Mouse (Mus musculus): ENCODE measurements around the gene 1700019A02Rik. TPM values are rescaled to one million over a fixed set of nuclear protein-coding genes. Genes with fewer than 3 reads are reported as not detected.

1700019A02Rik gene
- not detected in 2 replicates for polyA plus RNA-seq (2014; fragmentation: Nextera tagmentation; extraction: Ambion mirVana)

GRCm38 (mm10) chr1:53187536-53187935 is at the start of gene 1700019A02Rik:
Gene 1700019A02Rik, minus strand, starts transcription at chr1:53187636.
- Histone ChIP-seq H3K27me3 (ENCODE audit: control insufficient read depth, insufficient read depth, low read length) (no peaks in the 10 kb centered on the region), H3K36me3 (ENCODE audit: control insufficient read depth, insufficient read depth, low read length) (no peaks in the 10 kb centered on the region), H3K4me1 (ENCODE audit: control insufficient read depth, insufficient read depth, low read length) (no peaks in the 10 kb centered on the region), H3K9ac (ENCODE audit: low read depth, low read length) (no peak within 1 kb of the TSS), H3K4me2 (replicated peaks; ENCODE audit: low read depth, low read length) (no peak within 1 kb of the TSS), H3K4me3 (ENCODE audit: low read length) (no peak within 1 kb of the TSS), H3K27ac (ENCODE audit: low read depth, low read length) (no peak within 1 kb of the TSS), H3K9me3 (ENCODE audit: control insufficient read depth, low read length) (no peaks in the 10 kb centered on the region)
- no peak for ATAC-seq (ENCODE audit: low FRiP score, low TSS enrichment)
- 94% methylated on average over 8 of the region's 8 CpGs for WGBS

DNA sequence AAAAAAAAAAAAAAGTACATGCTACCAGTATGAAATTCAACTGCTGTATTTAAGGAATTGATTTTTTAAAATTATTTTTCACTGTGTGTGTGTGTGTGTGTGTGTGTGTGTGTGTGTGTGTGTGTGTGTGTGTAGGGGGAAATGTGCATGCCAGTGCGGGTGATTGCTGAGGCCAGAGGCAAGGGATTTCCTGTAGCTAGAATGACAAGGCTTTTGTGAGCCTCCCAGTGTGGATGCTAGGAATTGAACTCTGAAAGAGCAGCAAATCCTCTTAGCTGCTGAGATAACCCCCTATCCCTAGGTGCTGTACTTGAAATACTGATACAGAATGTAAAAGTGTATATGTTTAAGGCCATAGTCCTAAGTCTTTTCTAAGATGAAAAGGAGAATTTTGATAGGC is 38.6 kb upstream of the 1700019A02Rik start:
- Histone ChIP-seq H3K36me3 (ENCODE audit: control insufficient read depth, insufficient read depth, low read length) (no peaks in the 10 kb centered on the region), H3K9ac (ENCODE audit: low read depth, low read length) (no peak overlapping the region), H3K4me3 (ENCODE audit: low read length) (no peak overlapping the region), H3K27me3 (ENCODE audit: control insufficient read depth, insufficient read depth, low read length) (no peaks in the 10 kb centered on the region), H3K9me3 (ENCODE audit: control insufficient read depth, low read length) (no peaks in the 10 kb centered on the region), H3K4me1 (ENCODE audit: control insufficient read depth, insufficient read depth, low read length) (no peaks in the 10 kb centered on the region), H3K27ac (ENCODE audit: low read depth, low read length) (no peak overlapping the region), H3K4me2 (replicated peaks; ENCODE audit: low read depth, low read length) (no peak overlapping the region)
- 76% methylated on average over 1 of the region's 1 CpGs for WGBS
- no peak for ATAC-seq (ENCODE audit: low FRiP score, low TSS enrichment)

- H3K4me3 ChIP-seq (ENCODE audit: low read length) = no peak overlapping the region
- H3K9me3 ChIP-seq (ENCODE audit: control insufficient read depth, low read length) = no peaks in the 10 kb centered on the region
- no peak overlapping the region for H3K9ac ChIP-seq (ENCODE audit: low read depth, low read length)
- WGBS = 92% methylated on average over 3 of the region's 3 CpGs
- no peaks in the 10 kb centered on the region for H3K4me1 ChIP-seq (ENCODE audit: control insufficient read depth, insufficient read depth, low read length)
- no peak overlapping the region for H3K27ac ChIP-seq (ENCODE audit: low read depth, low read length)
- no peak for ATAC-seq (ENCODE audit: low FRiP score, low TSS enrichment)
- no peaks in the 10 kb centered on the region for H3K27me3 ChIP-seq (ENCODE audit: control insufficient read depth, insufficient read depth, low read length)
- no peaks in the 10 kb centered on the region for H3K36me3 ChIP-seq (ENCODE audit: control insufficient read depth, insufficient read depth, low read length)
- no peak overlapping the region for H3K4me2 ChIP-seq (replicated peaks; ENCODE audit: low read depth, low read length)
Observed at GRCm38 (mm10) chr1:53225616-53226015, 38.2 kb upstream of the 1700019A02Rik start.

DNA sequence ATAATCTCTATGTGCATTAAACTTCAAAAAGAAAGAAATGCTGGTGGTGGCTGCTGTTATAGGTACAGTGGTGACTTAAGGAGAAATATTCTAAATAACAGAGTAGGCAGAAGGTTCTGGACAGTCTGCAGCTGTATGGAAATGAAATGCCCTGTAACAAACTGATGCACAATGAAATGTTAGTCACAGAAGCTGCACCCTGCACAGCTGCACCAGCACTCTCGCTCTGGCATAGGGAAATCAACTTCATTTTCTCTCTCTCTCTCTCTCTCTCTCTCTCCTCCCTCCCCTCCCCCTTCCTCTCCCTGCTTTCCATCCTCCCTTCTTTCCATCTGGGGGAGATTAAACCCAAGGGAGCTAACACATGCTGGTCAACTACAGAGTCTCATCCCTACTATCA is 37.3 kb upstream of the 1700019A02Rik start:
- no peak overlapping the region for H3K27ac ChIP-seq (ENCODE audit: low read depth, low read length)
- 75% methylated on average over 1 of the region's 1 CpGs for WGBS
- H3K4me1 ChIP-seq (ENCODE audit: control insufficient read depth, insufficient read depth, low read length) = no peaks in the 10 kb centered on the region
- H3K9ac ChIP-seq (ENCODE audit: low read depth, low read length) = no peak overlapping the region
- no peaks in the 10 kb centered on the region for H3K9me3 ChIP-seq (ENCODE audit: control insufficient read depth, low read length)
- H3K4me2 ChIP-seq (replicated peaks; ENCODE audit: low read depth, low read length) = no peak overlapping the region
- ATAC-seq (ENCODE audit: low FRiP score, low TSS enrichment) = no peak
- H3K4me3 ChIP-seq (ENCODE audit: low read length) = no peak overlapping the region
- H3K36me3 ChIP-seq (ENCODE audit: control insufficient read depth, insufficient read depth, low read length) = no peaks in the 10 kb centered on the region
- H3K27me3 ChIP-seq (ENCODE audit: control insufficient read depth, insufficient read depth, low read length) = no peaks in the 10 kb centered on the region

DNA sequence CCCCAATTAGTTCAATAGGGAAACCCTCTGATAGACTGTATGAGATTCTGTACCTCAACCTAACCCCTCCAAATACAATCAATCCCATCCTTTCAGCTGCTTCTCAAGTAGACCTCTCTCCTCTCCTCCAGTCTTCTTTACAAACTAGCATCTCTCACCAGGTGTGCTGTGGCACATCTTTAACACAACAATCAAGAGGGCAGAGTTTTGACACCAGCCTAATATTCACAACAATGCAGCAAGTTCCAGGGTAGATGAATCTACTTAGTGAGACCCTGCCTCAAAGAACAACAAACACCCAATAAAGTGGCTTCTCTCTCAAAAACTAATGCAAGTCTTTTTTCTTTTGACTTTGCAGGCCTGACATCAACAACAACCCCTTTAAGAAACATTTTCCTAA is 22.7 kb upstream of the 1700019A02Rik start:
- H3K27me3 ChIP-seq (ENCODE audit: control insufficient read depth, insufficient read depth, low read length) = no peaks in the 10 kb centered on the region

DNA sequence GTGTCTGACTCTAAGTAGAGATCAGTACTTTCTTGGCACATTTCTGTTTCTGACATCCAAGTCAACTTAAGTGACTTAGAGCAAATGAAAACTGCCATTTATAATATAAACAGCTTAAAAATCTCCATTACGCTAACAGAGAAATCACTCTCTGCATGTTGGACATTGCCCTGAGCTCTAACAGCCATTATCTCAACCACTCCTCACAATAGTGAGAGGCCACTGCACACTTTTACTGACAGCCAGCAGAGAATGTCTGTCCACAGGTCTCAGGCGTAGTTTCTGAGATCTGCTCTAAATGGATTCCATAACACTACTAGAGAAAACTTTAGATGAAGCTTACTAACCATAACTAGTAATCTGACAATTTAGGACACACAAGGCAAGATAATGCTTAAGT is 16.5 kb upstream of the 1700019A02Rik start:
- no peaks in the 10 kb centered on the region for H3K4me1 ChIP-seq (ENCODE audit: control insufficient read depth, insufficient read depth, low read length)
- no peaks in the 10 kb centered on the region; the same call in 1 of the 2 replicates for H3K36me3 ChIP-seq (ENCODE audit: control insufficient read depth, insufficient read depth, low read length)
- no peaks in the 10 kb centered on the region for H3K9me3 ChIP-seq (ENCODE audit: control insufficient read depth, low read length)
- ATAC-seq (ENCODE audit: low FRiP score, low TSS enrichment) = no peak
- H3K9ac ChIP-seq (ENCODE audit: low read depth, low read length) = no peak overlapping the region
- H3K4me2 ChIP-seq (replicated peaks; ENCODE audit: low read depth, low read length) = no peak overlapping the region
- no peak overlapping the region for H3K4me3 ChIP-seq (ENCODE audit: low read length)
- no peak overlapping the region for H3K27ac ChIP-seq (ENCODE audit: low read depth, low read length)
- WGBS = 93% methylated on average over 2 of the region's 2 CpGs
- H3K27me3 ChIP-seq (ENCODE audit: control insufficient read depth, insufficient read depth, low read length) = no peaks in the 10 kb centered on the region

More for the DNA sequence above, 22.7 kb upstream of the 1700019A02Rik start:
- H3K4me3 ChIP-seq (ENCODE audit: low read length) = no peak overlapping the region
- no peaks in the 10 kb centered on the region; the same call in 1 of the 2 replicates for H3K36me3 ChIP-seq (ENCODE audit: control insufficient read depth, insufficient read depth, low read length)
- H3K4me1 ChIP-seq (ENCODE audit: control insufficient read depth, insufficient read depth, low read length) = no peaks in the 10 kb centered on the region
- no peak overlapping the region for H3K9ac ChIP-seq (ENCODE audit: low read depth, low read length)
- no peak for ATAC-seq (ENCODE audit: low FRiP score, low TSS enrichment)
- no peak overlapping the region for H3K4me2 ChIP-seq (replicated peaks; ENCODE audit: low read depth, low read length)
- no peaks in the 10 kb centered on the region for H3K9me3 ChIP-seq (ENCODE audit: control insufficient read depth, low read length)
- H3K27ac ChIP-seq (ENCODE audit: low read depth, low read length) = no peak overlapping the region

DNA sequence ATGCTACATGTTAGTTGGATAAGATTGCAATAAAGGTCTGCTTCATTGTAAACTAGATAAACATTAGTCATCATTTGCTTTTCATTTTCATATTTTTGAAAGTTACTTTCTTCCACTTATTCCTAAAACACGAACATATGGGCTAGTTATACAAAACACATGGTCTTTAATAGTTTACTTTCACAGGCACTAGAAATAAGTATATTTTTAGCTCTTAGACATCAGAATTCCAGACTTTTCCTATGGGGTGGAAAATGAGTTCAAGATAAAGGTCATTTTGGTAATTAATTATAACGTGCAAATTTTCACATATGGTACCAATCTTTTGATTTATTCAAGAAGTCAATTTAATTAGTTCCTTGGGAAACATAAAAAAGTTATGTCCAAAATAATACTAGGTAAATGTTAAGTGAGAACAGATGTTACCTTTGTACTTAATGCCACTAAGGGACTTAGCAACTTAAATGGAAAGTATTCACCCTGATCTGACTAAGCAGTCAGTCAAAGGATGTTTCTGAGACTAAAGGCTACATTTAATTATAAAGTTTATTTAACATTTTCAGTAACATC is 14.3 kb upstream of the 1700019A02Rik start:
- WGBS = 65% methylated on average over 2 of the region's 2 CpGs
- no peak for ATAC-seq (ENCODE audit: low FRiP score, low TSS enrichment)

DNA sequence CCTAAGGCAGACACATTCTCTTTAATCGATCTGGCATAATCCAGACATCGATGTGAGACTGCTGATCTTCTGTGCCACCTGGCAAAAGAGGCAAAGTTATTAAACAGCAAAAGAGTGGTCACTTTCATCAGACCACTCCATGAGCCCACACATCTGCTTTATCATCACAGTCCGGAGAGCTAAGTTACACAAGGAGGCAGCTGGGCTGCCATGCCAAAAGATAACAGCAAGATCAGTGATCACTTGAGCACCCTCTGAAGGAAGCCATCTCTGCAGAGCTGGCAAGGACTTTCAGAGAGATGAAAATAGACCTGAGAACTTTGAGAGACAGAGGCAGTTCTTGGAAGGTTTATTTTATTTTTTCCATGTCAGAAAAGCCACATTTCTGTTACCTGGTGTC is 7.1 kb upstream of the 1700019A02Rik start:
- Histone ChIP-seq H3K4me1 (ENCODE audit: control insufficient read depth, insufficient read depth, low read length) (no peaks in the 10 kb centered on the region), H3K9ac (ENCODE audit: low read depth, low read length) (no peak overlapping the region), H3K4me3 (ENCODE audit: low read length) (no peak overlapping the region), H3K27ac (ENCODE audit: low read depth, low read length) (no peak overlapping the region), H3K4me2 (replicated peaks; ENCODE audit: low read depth, low read length) (no peak overlapping the region), H3K9me3 (ENCODE audit: control insufficient read depth, low read length) (no peaks in the 10 kb centered on the region), H3K27me3 (ENCODE audit: control insufficient read depth, insufficient read depth, low read length) (no peaks in the 10 kb centered on the region), H3K36me3 (ENCODE audit: control insufficient read depth, insufficient read depth, low read length) (no peaks in the 10 kb centered on the region)
- 84% methylated on average over 3 of the region's 3 CpGs for WGBS
- ATAC-seq (ENCODE audit: low FRiP score, low TSS enrichment) = no peak

More for the DNA sequence above, 14.3 kb upstream of the 1700019A02Rik start:
- Histone ChIP-seq H3K27me3 (ENCODE audit: control insufficient read depth, insufficient read depth, low read length) (no peaks in the 10 kb centered on the region), H3K36me3 (ENCODE audit: control insufficient read depth, insufficient read depth, low read length) (no peaks in the 10 kb centered on the region; the same call in 1 of the 2 replicates), H3K9ac (ENCODE audit: low read depth, low read length) (no peak overlapping the region), H3K4me2 (replicated peaks; ENCODE audit: low read depth, low read length) (no peak overlapping the region), H3K4me3 (ENCODE audit: low read length) (no peak overlapping the region), H3K4me1 (ENCODE audit: control insufficient read depth, insufficient read depth, low read length) (no peaks in the 10 kb centered on the region), H3K9me3 (ENCODE audit: control insufficient read depth, low read length) (no peaks in the 10 kb centered on the region), H3K27ac (ENCODE audit: low read depth, low read length) (no peak overlapping the region)

GRCm38 (mm10) chr1:53191234-53191633 is 3.8 kb upstream of the 1700019A02Rik start:
- Histone ChIP-seq H3K4me2 (replicated peaks; ENCODE audit: low read depth, low read length) (no peak overlapping the region), H3K9me3 (ENCODE audit: control insufficient read depth, low read length) (no peaks in the 10 kb centered on the region), H3K27ac (ENCODE audit: low read depth, low read length) (no peak overlapping the region), H3K36me3 (ENCODE audit: control insufficient read depth, insufficient read depth, low read length) (no peaks in the 10 kb centered on the region), H3K4me1 (ENCODE audit: control insufficient read depth, insufficient read depth, low read length) (no peaks in the 10 kb centered on the region), H3K4me3 (ENCODE audit: low read length) (no peak overlapping the region), H3K27me3 (ENCODE audit: control insufficient read depth, insufficient read depth, low read length) (no peaks in the 10 kb centered on the region), H3K9ac (ENCODE audit: low read depth, low read length) (no peak overlapping the region)
- no peak for ATAC-seq (ENCODE audit: low FRiP score, low TSS enrichment)
- 81% methylated on average over 3 of the region's 3 CpGs for WGBS
